Mouse (Mus musculus) MEL (cell line): ENCODE measurements around the gene Vcl. TPM values are rescaled to one million over a fixed set of nuclear protein-coding genes. Genes with fewer than 3 reads are reported as not detected.

Experiments used
- DNase-seq: peaks from one replicate; pipeline ENCODE4 v3.0.0; 2011; ENCODE audit warnings: low read depth, low spot score
- H3K27ac ChIP-seq: 2 replicates; pipeline ENCODE4 v1.5.1; 2012; ENCODE audit warnings: low read depth, mild to moderate bottlenecking, control low read depth, low read length, moderate library complexity; ENCODE audit not compliant: control insufficient read depth
- H3K27me3 ChIP-seq, 2 experiments: fragments of 150-350 bp in 1 of 2; sonication (generic) in 1 of 2; 2 replicates each; pipeline ENCODE4 v1.6.1; 2012; ENCODE audit warnings: low read length in 2 of 2, mild to moderate bottlenecking in 2 of 2, improper control_type of control experiment in 1 of 2, moderate library complexity in 1 of 2; ENCODE audit not compliant: insufficient read depth in 2 of 2, control insufficient read depth in 1 of 2
- H3K36me3 ChIP-seq, 2 experiments: 2 replicates each; pipeline ENCODE4 v1.6.1; 2012 to 2014; ENCODE audit warnings: low read length in 2 of 2, improper control_type of control experiment in 1 of 2, inconsistent platforms in 1 of 2, mild to moderate bottlenecking in 1 of 2; ENCODE audit not compliant: insufficient read depth in 2 of 2, control insufficient read depth in 1 of 2
- H3K4me1 ChIP-seq, 2 experiments: fragments of 150-350 bp in 1 of 2; sonication (generic) in 1 of 2; 2 replicates each; pipeline ENCODE4 v1.6.1; 2012; ENCODE audit warnings: low read length in 2 of 2, improper control_type of control experiment in 1 of 2, mild to moderate bottlenecking in 1 of 2; ENCODE audit not compliant: insufficient read depth in 2 of 2, control insufficient read depth in 1 of 2
- H3K4me3 ChIP-seq, 2 experiments: fragments of 150-350 bp in 1 of 2; sonication (generic) in 1 of 2; 2 replicates each; pipeline ENCODE4 v1.5.1; 2012; ENCODE audit warnings: low read depth in 2 of 2, low read length in 2 of 2, mild to moderate bottlenecking in 2 of 2, moderate library complexity in 2 of 2, control low read depth in 1 of 2, improper control_type of control experiment in 1 of 2; ENCODE audit not compliant: control insufficient read depth in 1 of 2, insufficient read depth in 1 of 2
- H3K79me2 ChIP-seq: 2 replicates; pipeline ENCODE4 v1.6.1; 2012; ENCODE audit warnings: mild to moderate bottlenecking, low read length, moderate library complexity; ENCODE audit not compliant: control insufficient read depth, poor library complexity, insufficient read depth
- H3K9ac ChIP-seq: 2 replicates; pipeline ENCODE4 v1.6.1; 2012; ENCODE audit warnings: low read depth, mild to moderate bottlenecking, control low read depth, low read length, moderate library complexity; ENCODE audit not compliant: control insufficient read depth, poor library complexity, severe bottlenecking
- H3K9me3 ChIP-seq: fragments of 150-350 bp; sonication (generic); replicated peaks from 2 replicates; pipeline ENCODE4 v1.6.1; 2012; ENCODE audit warnings: mild to moderate bottlenecking, low read length, improper control_type of control experiment, moderate library complexity; ENCODE audit not compliant: insufficient read depth
- CHD1 ChIP-seq: IDR thresholded peaks from 2 replicates; pipeline ENCODE4 v1.6.1; 2012; ENCODE audit warnings: low read depth, mild to moderate bottlenecking, inconsistent platforms, low read length, improper control_type of control experiment
- CTCF ChIP-seq, 3 experiments: IDR thresholded peaks in 2 of 3; conservative IDR thresholded peaks in 1 of 3; 2 replicates each; pipeline ENCODE4 v1.5.1; 2011 to 2012; ENCODE audit warnings: low read length in 3 of 3, low read depth in 2 of 3, mild to moderate bottlenecking in 2 of 3, improper control_type of control experiment in 1 of 3, inconsistent platforms in 1 of 3, mixed read lengths in 1 of 3, moderate library complexity in 1 of 3; ENCODE audit not compliant: control insufficient read depth in 1 of 3, insufficient read depth in 1 of 3, poor library complexity in 1 of 3, severe bottlenecking in 1 of 3
- E2F4 ChIP-seq: IDR thresholded peaks from 2 replicates; pipeline ENCODE4 v1.6.1; 2011; ENCODE audit warnings: low read depth, low read length, improper control_type of control experiment, borderline replicate concordance
- ELF1 ChIP-seq: IDR thresholded peaks from 2 replicates; pipeline ENCODE4 v1.6.1; 2014; ENCODE audit warnings: low read depth, mild to moderate bottlenecking, inconsistent platforms, low read length, improper control_type of control experiment, moderate library complexity
- EP300 ChIP-seq, 2 experiments: IDR thresholded peaks; 2 replicates each; pipeline ENCODE4 v1.6.1; 2011; ENCODE audit warnings: improper control_type of control experiment in 2 of 2, low read length in 2 of 2, low read depth in 1 of 2, mild to moderate bottlenecking in 1 of 2
- ETS1 ChIP-seq: IDR thresholded peaks from 2 replicates; pipeline ENCODE4 v1.6.1; 2012; ENCODE audit warnings: low read depth, mild to moderate bottlenecking, inconsistent platforms, low read length, improper control_type of control experiment, moderate library complexity
- GABPA ChIP-seq: IDR thresholded peaks from 2 replicates; pipeline ENCODE4 v1.6.1; 2012; ENCODE audit warnings: low read depth, mild to moderate bottlenecking, inconsistent platforms, low read length, improper control_type of control experiment, moderate library complexity
- GATA1 ChIP-seq: IDR thresholded peaks from 2 replicates; pipeline ENCODE4 v1.6.1; 2011; ENCODE audit warnings: low read depth, low read length, improper control_type of control experiment
- KAT2A ChIP-seq: conservative IDR thresholded peaks from 2 replicates; pipeline ENCODE4 v1.6.1; 2012; ENCODE audit warnings: low read depth, low read length, improper control_type of control experiment, inconsistent platforms
- MAFK ChIP-seq: IDR thresholded peaks from 2 replicates; pipeline ENCODE4 v1.6.1; 2011; ENCODE audit warnings: low read depth, mild to moderate bottlenecking, low read length, improper control_type of control experiment, borderline replicate concordance
- MAZ ChIP-seq: IDR thresholded peaks from 2 replicates; pipeline ENCODE4 v1.6.1; 2012; ENCODE audit warnings: low read depth, mild to moderate bottlenecking, inconsistent platforms, low read length, improper control_type of control experiment
- MXI1 ChIP-seq: IDR thresholded peaks from 2 replicates; pipeline ENCODE4 v1.6.1; 2011; ENCODE audit warnings: mild to moderate bottlenecking, low read depth, low read length, improper control_type of control experiment
- MYC ChIP-seq: IDR thresholded peaks from 2 replicates; pipeline ENCODE4 v1.6.1; 2011; ENCODE audit warnings: low read depth, mild to moderate bottlenecking, low read length, improper control_type of control experiment, moderate library complexity
- NELFE ChIP-seq: IDR thresholded peaks from 2 replicates; pipeline ENCODE4 v1.6.1; 2011; ENCODE audit warnings: low read depth, low read length, improper control_type of control experiment
- POLR2A ChIP-seq, 2 experiments: IDR thresholded peaks; 2 replicates each; pipeline ENCODE4 v1.6.1; 2011 to 2012; ENCODE audit warnings: low read length in 2 of 2, mild to moderate bottlenecking in 2 of 2, control low read depth in 1 of 2, improper control_type of control experiment in 1 of 2, low read depth in 1 of 2, moderate library complexity in 1 of 2; ENCODE audit not compliant: control insufficient read depth in 1 of 2, insufficient read depth in 1 of 2, poor library complexity in 1 of 2
- POLR2AphosphoS2 ChIP-seq: IDR thresholded peaks from 2 replicates; pipeline ENCODE4 v1.6.1; 2011; ENCODE audit warnings: low read length, improper control_type of control experiment
- POLR2AphosphoS5 ChIP-seq: IDR thresholded peaks from 2 replicates; pipeline ENCODE4 v1.6.1; 2012; ENCODE audit warnings: low read depth, borderline replicate concordance, mild to moderate bottlenecking, inconsistent platforms, low read length, moderate library complexity, mixed read lengths
- RCOR1 ChIP-seq: IDR thresholded peaks from 2 replicates; pipeline ENCODE4 v1.6.1; 2012; ENCODE audit warnings: low read depth, mild to moderate bottlenecking, inconsistent platforms, low read length, improper control_type of control experiment
- SMC3 ChIP-seq: IDR thresholded peaks from 2 replicates; pipeline ENCODE4 v1.6.1; 2011; ENCODE audit warnings: low read depth, low read length, improper control_type of control experiment
- TAL1 ChIP-seq: IDR thresholded peaks from 2 replicates; pipeline ENCODE4 v1.6.1; 2012; ENCODE audit warnings: mild to moderate bottlenecking, inconsistent platforms, low read length, moderate library complexity, mixed read lengths
- TBP ChIP-seq: IDR thresholded peaks from 2 replicates; pipeline ENCODE4 v1.8.0; 2011; ENCODE audit warnings: low read depth, low read length, improper control_type of control experiment
- TCF12 ChIP-seq: IDR thresholded peaks from 2 replicates; pipeline ENCODE4 v1.6.1; 2014; ENCODE audit warnings: low read depth, mild to moderate bottlenecking, inconsistent platforms, low read length, improper control_type of control experiment, moderate library complexity
- USF2 ChIP-seq, 2 experiments: IDR thresholded peaks; 2 replicates each; pipeline ENCODE4 v1.6.1; 2011 to 2012; ENCODE audit warnings: improper control_type of control experiment in 2 of 2, low read length in 2 of 2, borderline replicate concordance in 1 of 2, inconsistent platforms in 1 of 2, low read depth in 1 of 2, mild to moderate bottlenecking in 1 of 2; ENCODE audit not compliant: insufficient read depth in 1 of 2
- ZC3H11A ChIP-seq: IDR thresholded peaks from 2 replicates; pipeline ENCODE4 v1.6.1; 2012; ENCODE audit warnings: low read depth, mild to moderate bottlenecking, inconsistent platforms, low read length, improper control_type of control experiment
- ZNF384 ChIP-seq: IDR thresholded peaks from 2 replicates; pipeline ENCODE4 v1.6.1; 2012; ENCODE audit warnings: low read depth, mild to moderate bottlenecking, inconsistent platforms, low read length, improper control_type of control experiment
- polyA plus RNA-seq, 2 experiments: library from polyadenylated mRNA; stranded (reverse) in 1 of 2; unstranded in 1 of 2; fragments of >175 nt in 1 of 2; fragments of >200 nt in 1 of 2; gene quantifications; 2 replicates each; pipeline versions ENCODE4 v1.2.1 to v1.2.4; 2012; ENCODE audit warnings: low replicate concordance in 2 of 2, low read depth in 1 of 2; ENCODE audit not compliant: insufficient read length in 2 of 2, insufficient read depth in 1 of 2, missing spikeins in 1 of 2
- total RNA-seq: library from RNA; depleted of rRNA; stranded (reverse); fragments of 300-350 nt; gene quantifications from 2 replicates; pipeline ENCODE4 v1.2.3, GENCODE M21; 2012

Gene Vcl
- total and polyA plus RNA-seq, 3 experiments = 11.7 to 30.3 TPM; not detected in 1

DNA sequence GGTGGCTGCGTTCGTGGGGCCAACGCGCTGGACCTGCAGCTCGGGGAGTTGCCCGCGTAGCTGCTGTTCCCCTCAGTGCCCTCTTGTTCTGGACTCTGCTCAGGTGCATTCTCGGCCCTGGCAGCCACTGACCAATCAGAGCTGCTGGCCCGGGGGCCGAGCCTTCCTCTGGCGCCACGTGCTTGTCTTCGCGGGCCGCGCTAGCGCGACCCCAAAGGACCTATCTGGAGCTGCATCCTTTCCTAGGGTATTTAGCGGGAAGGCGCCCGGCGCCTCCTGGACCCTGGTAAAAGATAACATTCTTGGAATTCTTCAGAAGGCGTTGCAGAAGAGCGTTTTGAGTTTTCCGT, 123.6 kb downstream of the Vcl start (continued):
- TF ChIP-seq KAT2A (no peak), GABPA (no peak), ELF1 (no peak), ETS1 (0 out of 2 replicates have a peak, but pooled peaks have one; percentile 14), EP300 (IDR thresholded peaks at IDR 0.05; ENCODE audit: low read depth in 1 of 2, low read length in 2 of 2) (no peak; a peak in 1 of 4 replicates), TAL1 (no peak), MAFK (no peak), SMC3 (no peak), NELFE (no peak), MXI1 (peak; percentile 97), CTCF (IDR thresholded peaks at IDR 0.05 in 2 of 3, conservative IDR thresholded peaks at IDR 0.05 in 1 of 3; ENCODE audit: control insufficient read depth in 1 of 3, insufficient read depth in 1 of 3, low read depth in 2 of 3, low read length in 3 of 3, poor library complexity in 1 of 3, severe bottlenecking in 1 of 3) (peak in 1 of 3 experiments; percentile 36; a peak in 2 of 6 replicates), POLR2AphosphoS2 (no peak), ZC3H11A (no peak), GATA1 (no peak), MYC (peak; percentile 97), USF2 (IDR thresholded peaks at IDR 0.05; ENCODE audit: borderline replicate concordance in 1 of 2, insufficient read depth in 1 of 2, low read depth in 1 of 2, low read length in 2 of 2) (no peak), ZNF384 (no peak)

DNA sequence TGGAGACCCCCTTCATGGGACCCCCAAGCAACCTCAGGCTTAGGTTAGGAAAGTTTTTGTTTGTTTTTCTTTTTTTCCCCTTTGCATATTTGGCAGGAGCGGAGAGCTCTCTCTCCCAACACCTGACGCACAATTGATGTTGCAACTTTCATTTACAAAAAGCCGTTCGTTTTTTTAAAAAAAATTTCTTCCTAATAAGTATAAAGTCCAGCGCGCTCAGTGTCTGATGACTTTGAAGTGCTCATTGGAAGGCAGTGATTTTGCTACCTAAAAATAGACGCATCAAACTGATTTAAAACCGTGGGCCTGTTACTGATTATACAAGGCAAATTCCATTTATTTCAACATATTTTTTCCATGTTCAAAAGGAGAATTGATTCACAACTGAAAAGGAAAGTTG, 124.0 kb downstream of the Vcl start:
- no peak for DNase-seq
- Histone ChIP-seq H3K27me3 (no peaks in the 10 kb centered on the region), H3K4me1 (peaks cover 6 to 8% of the 10 kb centered on the region in 2 experiments; a peak in 3 of 4 replicates), H3K4me3 (peak overlapping the region; percentile 81 to 96)
- 0 out of 2 replicates have a peak, but pooled peaks have one; percentile 66 for TF ChIP-seq CHD1
- TF ChIP-seq EP300 (IDR thresholded peaks at IDR 0.05; ENCODE audit: low read depth in 1 of 2, low read length in 2 of 2) = no peak
- TF ChIP-seq POLR2AphosphoS5 = no peak
- TF ChIP-seq, all 39 proteins: peak for 1
- H3K79me2 ChIP-seq = peaks cover 35% of the 10 kb centered on the region
- H3K36me3 ChIP-seq = peaks cover 0 to 12% of the 10 kb centered on the region in 2 experiments; a peak in 2 of 4 replicates
- H3K9me3 ChIP-seq = no peaks in the 10 kb centered on the region
- H3K9ac ChIP-seq = peak overlapping the region; percentile 86
- H3K27ac ChIP-seq = peak overlapping the region; percentile 73; the same call in 1 of the 2 replicates

DNA sequence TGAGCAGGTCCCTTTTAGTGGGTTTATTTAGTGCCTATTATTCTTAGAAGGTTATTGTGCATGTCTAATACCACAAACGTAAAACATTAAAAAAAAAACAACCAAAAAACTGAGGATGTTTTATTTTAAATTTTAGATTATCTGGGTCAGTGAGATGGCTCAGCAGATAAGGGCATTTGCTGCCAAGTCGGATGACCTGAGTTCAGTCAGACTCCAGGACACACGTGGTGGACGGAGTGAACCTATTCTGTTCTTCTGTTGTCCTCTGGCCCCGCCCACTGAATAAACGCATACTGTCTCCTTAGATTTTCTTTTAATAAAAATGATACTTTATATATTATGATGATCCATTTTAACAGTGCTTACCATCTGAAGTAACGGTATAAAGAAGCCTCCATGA, 124.4 kb downstream of the Vcl start:
- TF ChIP-seq MAZ (no peak), CTCF (IDR thresholded peaks at IDR 0.05 in 2 of 3, conservative IDR thresholded peaks at IDR 0.05 in 1 of 3; ENCODE audit: control insufficient read depth in 1 of 3, insufficient read depth in 1 of 3, low read depth in 2 of 3, low read length in 3 of 3, poor library complexity in 1 of 3, severe bottlenecking in 1 of 3) (no peak), MYC (no peak), POLR2A (IDR thresholded peaks at IDR 0.05; ENCODE audit: control insufficient read depth in 1 of 2, insufficient read depth in 1 of 2, low read depth in 1 of 2, low read length in 2 of 2, poor library complexity in 1 of 2) (no peak), USF2 (IDR thresholded peaks at IDR 0.05; ENCODE audit: borderline replicate concordance in 1 of 2, insufficient read depth in 1 of 2, low read depth in 1 of 2, low read length in 2 of 2) (no peak), EP300 (IDR thresholded peaks at IDR 0.05; ENCODE audit: low read depth in 1 of 2, low read length in 2 of 2) (no peak), RCOR1 (no peak), E2F4 (no peak), TCF12 (no peak), TBP (no peak)
- DNase-seq = no peak
- no peaks in the 10 kb centered on the region for H3K27me3 ChIP-seq
- peak overlapping the region in 1 of 2 experiments; percentile 81; a peak in 2 of 4 replicates for H3K4me3 ChIP-seq
- H3K36me3 ChIP-seq = peaks cover 0 to 12% of the 10 kb centered on the region in 2 experiments; a peak in 2 of 4 replicates
- H3K4me1 ChIP-seq = peaks cover 6 to 8% of the 10 kb centered on the region in 2 experiments; a peak in 3 of 4 replicates
- H3K79me2 ChIP-seq = peaks cover 34% of the 10 kb centered on the region
- H3K27ac ChIP-seq = no peak overlapping the region
- H3K9me3 ChIP-seq = no peaks in the 10 kb centered on the region
- peak overlapping the region; percentile 86; the same call in 1 of the 2 replicates for H3K9ac ChIP-seq
